Mouse (Mus musculus): ENCODE results near the gene Sgf29. TPM values are rescaled to one million over a fixed set of nuclear protein-coding genes. Genes with fewer than 3 reads are reported as not detected.

The Sgf29 gene
- total RNA-seq, 1 experiment from 2014 or later = 37.5 TPM

DNA sequence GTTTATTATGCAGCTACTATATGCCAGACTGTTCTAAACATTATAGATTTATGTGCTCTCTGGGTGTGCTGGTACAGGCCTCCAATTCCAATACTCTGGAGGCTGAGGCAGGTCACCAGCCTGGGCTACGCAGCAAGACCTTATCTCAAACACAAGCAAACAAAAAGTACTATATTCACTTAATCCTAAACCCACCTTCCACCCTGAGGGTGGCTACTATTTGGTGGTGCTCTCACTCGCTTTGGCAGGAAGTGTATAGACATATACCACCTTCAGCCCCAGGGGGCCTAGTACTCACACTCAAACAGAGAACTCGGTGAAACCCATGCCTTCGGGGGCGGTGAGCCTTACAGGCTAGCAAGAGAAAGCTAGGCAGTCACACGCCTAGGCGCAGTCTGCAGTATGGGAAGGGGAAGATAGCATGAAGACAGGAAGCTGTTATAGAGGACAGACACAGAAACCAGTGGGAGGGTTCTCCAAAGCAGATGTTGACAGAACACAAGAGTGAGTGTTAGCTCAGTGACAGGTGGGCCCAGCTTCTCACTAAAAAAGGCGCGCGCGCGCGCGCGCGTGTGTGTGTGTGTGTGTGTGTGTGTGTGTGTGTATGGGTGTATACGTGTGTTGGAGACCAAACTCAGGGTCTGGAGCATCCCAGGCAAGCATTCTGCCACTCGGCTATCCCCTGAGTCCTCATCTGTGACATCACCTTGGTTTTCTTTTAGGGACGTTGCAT lies 58.5 kb downstream of the Sgf29 start, which contains the start of gene Coro1a:
Gene Coro1a, minus strand, starts transcription at position 346 of the 733 bp plus-strand sequence.
- DNase-seq = no peak

GRCm38 (mm10) chr7:126708175-126708952 lies 59.3 kb downstream of the Sgf29 start:
- no peak for DNase-seq

DNA sequence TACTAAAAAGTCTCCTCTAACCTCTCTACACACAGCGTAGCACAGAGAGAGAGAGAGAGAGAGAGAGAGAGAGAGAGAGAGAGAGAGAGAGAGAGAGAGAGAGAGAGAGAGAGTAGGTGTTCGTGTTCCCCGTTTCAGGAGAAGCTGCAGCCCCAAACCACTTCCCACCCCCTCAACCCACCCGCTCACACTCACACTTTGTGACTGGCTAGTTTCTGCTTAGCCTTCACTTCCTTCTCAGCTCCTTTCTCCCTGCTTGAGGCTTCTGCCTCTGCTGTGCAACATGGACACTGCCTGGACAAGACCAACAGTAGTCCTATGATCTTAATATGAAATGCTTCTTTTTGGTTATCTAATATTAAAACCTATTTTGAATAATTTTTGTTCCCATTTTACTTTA lies 61.2 kb downstream of the Sgf29 start:
- no peak for DNase-seq

GRCm38 (mm10) chr7:126711910-126712309 lies 62.8 kb downstream of the Sgf29 start:
- DNase-seq = no peak

DNA sequence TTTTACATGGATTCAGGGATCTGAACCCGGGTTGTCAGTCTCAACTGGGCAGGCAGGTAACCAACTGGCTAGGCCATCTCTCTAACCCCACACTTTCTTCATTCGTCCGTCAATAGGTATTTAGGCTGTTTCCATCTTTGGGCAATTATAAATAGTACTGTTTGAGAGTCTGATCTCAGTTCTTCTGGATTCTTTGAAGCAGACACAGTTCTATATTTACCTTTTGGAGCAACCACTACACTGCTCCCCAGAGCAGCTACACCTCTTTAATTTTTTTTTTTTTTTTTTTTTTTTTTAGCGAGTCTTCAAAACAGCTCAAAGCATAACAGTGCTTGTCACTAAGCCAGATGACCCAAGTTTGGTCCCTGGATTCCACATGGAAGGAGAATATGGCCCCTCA lies 66.6 kb downstream of the Sgf29 start:
- no peak for DNase-seq

GRCm38 (mm10) chr7:126717566-126717965 lies 68.5 kb downstream of the Sgf29 start:
- DNase-seq = no peak

DNA sequence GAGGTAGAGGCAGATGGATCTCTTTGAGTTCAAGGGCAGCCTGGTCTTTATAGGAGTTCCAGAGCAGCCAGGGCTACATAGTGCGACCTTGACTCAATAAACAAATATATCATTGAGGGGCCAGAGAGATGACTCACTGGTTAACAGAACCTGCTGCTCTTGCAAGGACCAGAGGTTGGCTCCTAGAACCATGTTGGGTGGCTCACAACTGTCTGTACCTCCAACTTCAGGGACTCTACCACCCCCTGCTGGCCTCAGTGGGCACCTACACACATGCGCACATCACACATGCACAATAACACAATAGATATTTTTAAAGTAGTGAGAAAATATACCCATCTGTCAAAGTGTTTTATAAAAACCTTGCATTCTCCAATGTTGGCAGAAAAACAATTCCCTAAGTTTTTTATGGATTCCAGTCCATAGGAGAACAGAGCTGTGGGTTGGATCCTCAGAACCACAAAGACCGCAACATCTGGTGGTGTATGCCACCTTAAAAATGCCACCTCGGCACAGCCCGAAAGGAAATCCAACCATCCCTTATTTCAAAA lies 69.8 kb downstream of the Sgf29 start:
- no peak for DNase-seq

GRCm38 (mm10) chr7:126721635-126722034 lies 72.5 kb downstream of the Sgf29 start:
- DNase-seq = no peak

Other genes with a start within 250 kb of the Sgf29 start
- gene Cd19, start 234.4 kb upstream of the Sgf29 start, total RNA-seq (2021) = 0.67 and 1.9 TPM in 2 replicates
- 58.2 and 82.6 TPM in 2 replicates for gene Rabep2, start 220.6 kb upstream of the Sgf29 start, total RNA-seq (2021)
- gene Atp2a1, start 186.2 kb upstream of the Sgf29 start, total RNA-seq (2021) = not detected in 2 replicates
- gene Sh2b1, start 173.9 kb upstream of the Sgf29 start, total RNA-seq (2021) = 60.4 and 63.6 TPM in 2 replicates
- 180 and 191 TPM in 2 replicates for gene Tufm, start 161.9 kb upstream of the Sgf29 start, total RNA-seq (2021)
- gene Atxn2l, start 145.9 kb upstream of the Sgf29 start, total RNA-seq (2021) = 123 and 138 TPM in 2 replicates
- 256 and 282 TPM in 2 replicates for gene Eif3c, start 82.9 kb upstream of the Sgf29 start, total RNA-seq (2021)
- 1.4 and 3.2 TPM in 2 replicates for gene Apobr, start 64.4 kb upstream of the Sgf29 start, total RNA-seq (2021)
- gene Cln3, start 63.5 kb upstream of the Sgf29 start, total RNA-seq (2021) = 31.7 and 42.7 TPM in 2 replicates
- gene Il27, start 54.4 kb upstream of the Sgf29 start, total RNA-seq (2021) = not detected in 2 replicates
- gene Nupr1, start 18.4 kb upstream of the Sgf29 start, total RNA-seq (2021) = 12.1 and 20.7 TPM in 2 replicates
- gene Sult1a1, start 27.1 kb downstream of the Sgf29 start, total RNA-seq (2021) = 29.6 and 31.0 TPM in 2 replicates
- 83.3 and 85.8 TPM in 2 replicates for gene Bola2, start 46.1 kb downstream of the Sgf29 start, total RNA-seq (2021)
- 12.8 and 17.5 TPM in 2 replicates for gene Slx1b, start 46.5 kb downstream of the Sgf29 start, total RNA-seq (2021)
- gene Coro1a, start 58.5 kb downstream of the Sgf29 start, total RNA-seq (2021) = 3.5 and 8.0 TPM in 2 replicates
- gene Mapk3, start 110.3 kb downstream of the Sgf29 start, total RNA-seq (2021) = 142 and 170 TPM in 2 replicates
- 6.5 and 7.5 TPM in 2 replicates for gene Gdpd3, start 117.0 kb downstream of the Sgf29 start, total RNA-seq (2021)
- gene Ypel3, start 127.6 kb downstream of the Sgf29 start, total RNA-seq (2021) = 122 and 181 TPM in 2 replicates
- gene Tbx6, start 132.2 kb downstream of the Sgf29 start, total RNA-seq (2021) = 0.67 and 1.6 TPM in 2 replicates
- 91.5 and 101 TPM in 2 replicates for gene Ppp4c, start 143.2 kb downstream of the Sgf29 start, total RNA-seq (2021)
- gene Fam57b, start 148.4 kb downstream of the Sgf29 start, total RNA-seq (2021) = 17.2 and 17.3 TPM in 2 replicates
- gene 4930451I11Rik, start 182.3 kb downstream of the Sgf29 start, total RNA-seq (2021) = not detected in 2 replicates
- gene Doc2a, start 198.1 kb downstream of the Sgf29 start, total RNA-seq (2021) = 0.52 and 1.9 TPM in 2 replicates
- 23.2 and 39.1 TPM in 2 replicates for gene Hirip3, start 212.7 kb downstream of the Sgf29 start, total RNA-seq (2021)
- 44.4 and 50.5 TPM in 2 replicates for gene Ino80e, start 213.1 kb downstream of the Sgf29 start, total RNA-seq (2021)
- 82.8 and 89.5 TPM in 2 replicates for gene Taok2, start 235.4 kb downstream of the Sgf29 start, total RNA-seq (2021)